Comparison of ENCODE assay signal across 25 mouse cellular contexts in the genomic region with DNA sequence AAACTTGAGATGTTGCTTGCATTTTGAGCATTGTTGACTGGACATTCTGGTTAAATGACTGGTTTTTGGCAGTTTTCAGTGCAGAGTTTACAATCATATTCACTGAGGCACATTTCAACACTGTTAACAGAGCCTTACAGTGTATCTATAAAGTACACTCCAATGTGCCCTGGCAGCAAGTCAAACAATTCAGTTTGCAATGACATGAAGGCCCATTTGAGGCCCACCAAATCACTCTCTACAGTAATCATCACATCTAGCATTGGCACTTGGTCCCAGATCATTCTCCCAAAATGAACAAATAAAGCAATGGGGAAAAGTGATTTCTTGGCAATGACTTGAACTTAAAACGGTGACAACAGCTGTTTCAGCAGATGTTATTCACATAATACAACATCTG.
"Had no signal": no experiment of that assay in that cellular context is flagged by ENCODE, and none has a peak within 500 bp of the region (broad histone marks: within the 10 kb centered on the region; RNA-seq: fewer than 3 reads in every experiment).

No protein-coding gene starts in this region.

- H3K36me3 ChIP-seq: heart, embryonic 13.5 days; heart, embryonic 15.5 days; hindbrain, embryonic 13.5 days; hindbrain, embryonic 15.5 days; kidney, embryonic 15.5 days; limb, embryonic 13.5 days; limb, embryonic 15.5 days had no signal

- H3K4me2 ChIP-seq: heart, embryonic 11.5 days; heart, embryonic 13.5 days; heart, embryonic 15.5 days; hindbrain, embryonic 13.5 days; hindbrain, embryonic 15.5 days; kidney, embryonic 15.5 days; limb, embryonic 13.5 days; limb, embryonic 15.5 days had no signal

- H3K9ac ChIP-seq: heart, embryonic 13.5 days; heart, embryonic 15.5 days; hindbrain, embryonic 13.5 days; hindbrain, embryonic 15.5 days; kidney, embryonic 15.5 days; limb, embryonic 13.5 days; limb, embryonic 15.5 days had no signal

- DNase-seq: gastrocnemius, postnatal 14 days; gastrocnemius, postnatal 36 days; heart, adult 11 months; heart, adult 2 months; heart, postnatal 14 days; heart, postnatal 36 days; kidney, adult 11 months; kidney, adult 2 months; kidney, adult 9 months; kidney, postnatal 14 days; kidney, postnatal 36 days; layer of hippocampus, adult 9-11 months; layer of hippocampus, postnatal 36 days; left cerebral cortex, postnatal 4 days had no signal

- ATAC-seq: hindbrain, postnatal 0 days; intestine, embryonic 16.5 days had no signal

- H3K4me3 ChIP-seq: heart, adult 2 months; heart, embryonic 13.5 days; heart, embryonic 15.5 days; hindbrain, embryonic 13.5 days; hindbrain, embryonic 15.5 days; kidney, embryonic 15.5 days; limb, embryonic 13.5 days; limb, embryonic 15.5 days had no signal

- H3K9me3 ChIP-seq: heart, embryonic 15.5 days; hindbrain, embryonic 15.5 days; kidney, embryonic 15.5 days; limb, embryonic 13.5 days; limb, embryonic 15.5 days had no signal

- H3K4me1 ChIP-seq: heart, embryonic 13.5 days; heart, embryonic 15.5 days; hindbrain, embryonic 13.5 days; hindbrain, embryonic 15.5 days; kidney, embryonic 15.5 days; limb, embryonic 13.5 days; limb, embryonic 15.5 days had no signal

- H3K27me3 ChIP-seq: heart, embryonic 13.5 days; heart, embryonic 15.5 days; hindbrain, embryonic 13.5 days; hindbrain, embryonic 15.5 days; kidney, embryonic 15.5 days; limb, embryonic 13.5 days; limb, embryonic 15.5 days had no signal

- H3K27ac ChIP-seq: heart, adult 2 months; heart, embryonic 13.5 days; heart, embryonic 15.5 days; hindbrain, embryonic 13.5 days; hindbrain, embryonic 15.5 days; hindbrain, postnatal 0 days; kidney, embryonic 15.5 days; kidney, postnatal 0 days; limb, embryonic 13.5 days; limb, embryonic 15.5 days had no signal
